Mouse (Mus musculus): ENCODE results near the gene Pde4d.
A peak's percentile ranks its signal among the peaks of the same experiment; 100 is the strongest.

Gene Pde4d

DNA sequence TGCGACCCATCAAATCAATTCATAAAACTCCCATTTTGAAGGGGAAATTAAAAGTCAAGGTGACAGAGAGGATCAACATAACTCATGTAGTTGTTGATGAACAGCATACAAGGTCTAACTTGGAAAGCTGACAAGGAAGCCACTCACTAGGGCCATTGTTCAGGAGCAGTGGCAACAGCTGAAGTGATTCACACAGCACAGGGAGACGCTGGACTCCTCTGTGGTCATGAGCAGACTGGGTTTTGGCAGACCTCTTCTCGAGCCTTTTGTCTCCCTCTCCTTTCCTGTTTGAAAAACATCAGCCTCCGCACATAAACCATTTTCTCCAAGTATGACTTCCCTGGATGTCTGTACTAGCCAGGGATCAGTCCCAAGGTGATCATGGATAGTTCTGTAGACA lies 1094.9 kb downstream of the Pde4d start:
- DNase-seq, result no peak

- peak; percentile 41 for DNase-seq
Observed at GRCm38 (mm10) chr13:109546337-109546736, 1096.6 kb downstream of the Pde4d start.

DNA sequence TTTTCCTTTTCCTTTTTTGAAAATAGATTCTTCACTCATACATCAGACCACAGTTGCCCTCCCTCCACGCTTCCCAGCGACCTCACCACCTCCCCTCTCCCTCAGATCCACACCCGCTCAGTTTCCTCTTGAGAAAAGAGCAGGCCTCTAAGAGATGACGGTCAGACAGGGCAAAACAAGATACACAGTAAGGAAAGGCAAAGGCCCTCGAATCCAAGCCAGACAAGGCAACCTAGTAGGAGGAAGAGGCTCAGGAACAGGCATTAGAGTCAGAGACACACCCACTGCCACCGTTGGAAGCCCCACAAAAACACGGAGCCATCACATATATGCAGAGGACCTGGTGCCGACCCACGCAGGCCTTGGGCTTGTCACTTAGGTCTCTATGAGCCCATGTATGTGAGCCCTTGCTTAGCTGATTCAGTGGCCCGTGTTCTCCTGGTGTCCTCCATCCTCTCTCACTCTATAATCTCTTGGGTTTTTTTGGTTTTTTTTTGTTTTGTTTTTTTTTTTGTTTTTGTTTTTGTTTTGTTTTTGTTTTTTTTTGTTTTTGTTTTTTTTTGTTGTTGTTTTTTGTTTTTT lies 1097.3 kb downstream of the Pde4d start:
- DNase-seq, result peak; percentile 42

DNA sequence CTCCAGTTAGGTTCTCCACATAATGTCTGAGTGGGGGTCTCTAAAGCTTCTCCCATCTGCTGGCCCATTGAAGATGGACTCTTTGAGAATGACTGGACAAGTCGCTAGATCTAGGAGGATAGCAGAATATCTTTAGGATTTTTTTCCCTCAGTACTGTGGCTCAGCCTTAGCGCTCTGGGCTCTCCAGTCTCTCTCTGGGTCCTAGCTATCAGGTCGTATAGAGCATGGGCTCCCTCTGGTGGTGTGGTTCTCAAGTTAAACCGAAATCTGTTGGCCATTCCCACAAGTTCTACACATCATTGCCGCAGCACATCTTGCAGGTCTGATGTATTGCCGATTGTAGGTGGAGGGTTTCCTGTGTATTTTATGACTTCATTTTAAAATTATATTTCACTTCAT lies 1098.0 kb downstream of the Pde4d start:
- peak; percentile 80 for DNase-seq

DNA sequence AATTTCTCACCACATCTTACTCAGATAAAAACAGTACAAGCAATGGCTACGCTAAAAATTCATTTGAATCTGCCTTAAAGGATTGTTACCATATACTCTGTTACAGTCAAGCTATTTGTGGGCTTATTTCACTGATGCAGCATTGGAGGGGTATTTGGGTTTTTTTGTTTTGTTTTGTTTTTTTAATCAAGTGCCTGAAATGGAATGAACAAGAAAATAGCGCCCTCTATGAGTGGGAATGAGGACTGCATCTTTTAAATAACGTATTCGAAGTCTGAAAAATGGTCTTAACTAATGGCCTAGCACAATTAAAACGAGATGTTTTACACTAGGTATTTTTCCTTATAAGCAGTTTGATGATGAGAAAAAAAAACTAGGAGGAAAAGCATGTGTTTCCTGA lies 1098.5 kb downstream of the Pde4d start:
- no peak for DNase-seq

DNA sequence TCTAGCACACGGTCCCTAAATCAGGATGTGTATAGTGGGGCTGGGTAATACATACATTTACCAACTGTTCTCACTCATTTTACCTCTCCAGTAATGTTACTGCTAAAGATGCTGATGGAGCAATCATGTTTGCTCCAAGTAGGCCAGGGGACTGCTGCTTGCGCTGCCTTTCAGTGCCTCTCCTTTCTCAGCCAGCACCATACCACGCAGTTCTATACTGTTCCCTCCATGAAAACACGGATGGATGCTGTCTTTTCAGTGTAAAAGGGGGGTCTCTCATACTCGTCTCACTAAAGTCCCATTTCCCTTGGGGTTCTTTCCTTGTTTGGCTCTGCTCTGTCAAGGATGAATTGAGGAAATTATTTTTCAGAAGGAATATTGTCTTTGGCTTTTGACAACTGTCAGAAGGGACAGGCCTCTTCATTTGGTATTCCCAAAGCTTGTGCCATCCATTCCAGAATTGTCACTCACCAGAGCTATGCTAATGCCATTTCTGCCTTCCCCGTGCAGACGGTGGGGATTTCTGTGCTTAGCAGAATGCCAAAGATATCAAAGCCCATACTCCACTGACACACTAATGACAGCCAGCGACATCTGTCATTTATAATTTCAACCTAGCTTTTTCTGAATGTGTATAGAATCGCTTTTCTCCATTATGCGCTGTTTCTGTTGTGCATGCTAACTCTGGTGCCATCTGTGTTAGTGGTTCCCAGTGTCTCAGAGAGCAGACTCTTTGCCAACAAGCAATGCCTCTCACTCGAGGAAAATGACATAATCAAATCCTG lies 1099.2 kb downstream of the Pde4d start:
- no peak for DNase-seq

- peak; percentile 79 for DNase-seq
Observed at GRCm38 (mm10) chr13:109551836-109552235, 1102.1 kb downstream of the Pde4d start.

- DNase-seq, result peak; percentile 76
Observed at GRCm38 (mm10) chr13:109555513-109555912, 1105.8 kb downstream of the Pde4d start.

GRCm38 (mm10) chr13:109556853-109557252 lies 1107.1 kb downstream of the Pde4d start:
- DNase-seq, result no peak

DNA sequence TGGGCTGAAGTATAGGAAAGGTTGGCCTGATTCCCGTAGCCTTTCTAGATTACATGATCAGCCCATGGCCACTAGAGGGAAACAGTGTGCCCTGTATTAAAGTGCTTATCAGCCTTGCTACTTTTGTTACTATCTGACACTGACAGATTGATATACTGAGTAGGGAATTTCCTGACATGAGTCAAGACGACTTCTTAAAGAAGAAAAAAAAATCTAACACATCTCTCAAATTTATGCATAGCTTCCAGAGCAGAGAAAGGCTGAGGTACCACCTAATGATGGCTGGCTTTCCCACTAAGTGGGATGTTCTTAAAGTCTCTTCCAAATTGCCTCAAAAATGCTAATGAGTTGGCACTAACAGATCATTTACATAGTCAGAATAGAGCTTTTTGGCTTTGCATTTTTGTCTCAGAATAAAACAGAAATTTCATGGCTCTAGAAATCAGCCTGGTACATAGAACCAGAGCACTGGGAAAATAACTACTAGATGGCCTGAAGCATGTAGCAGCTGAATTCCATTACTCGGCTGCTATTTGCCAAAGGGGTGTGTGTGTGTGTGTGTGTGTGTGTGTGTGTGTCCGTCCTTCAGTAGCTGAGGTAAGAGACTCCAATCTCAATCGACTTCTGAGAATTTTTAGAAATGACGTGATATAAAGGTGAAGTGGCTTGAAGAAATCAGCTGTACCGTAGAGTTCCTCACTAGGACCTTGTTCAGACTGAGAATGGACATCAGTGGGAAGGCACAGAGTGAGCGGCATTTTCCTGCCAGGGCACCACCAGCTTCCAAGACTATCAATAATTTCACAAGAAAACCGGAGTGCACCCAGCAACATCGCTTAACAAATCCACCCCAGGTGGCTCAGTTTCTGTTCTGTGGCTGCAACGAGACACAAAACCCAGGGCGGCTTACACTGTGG lies 1108.9 kb downstream of the Pde4d start:
- no peak for DNase-seq

DNA sequence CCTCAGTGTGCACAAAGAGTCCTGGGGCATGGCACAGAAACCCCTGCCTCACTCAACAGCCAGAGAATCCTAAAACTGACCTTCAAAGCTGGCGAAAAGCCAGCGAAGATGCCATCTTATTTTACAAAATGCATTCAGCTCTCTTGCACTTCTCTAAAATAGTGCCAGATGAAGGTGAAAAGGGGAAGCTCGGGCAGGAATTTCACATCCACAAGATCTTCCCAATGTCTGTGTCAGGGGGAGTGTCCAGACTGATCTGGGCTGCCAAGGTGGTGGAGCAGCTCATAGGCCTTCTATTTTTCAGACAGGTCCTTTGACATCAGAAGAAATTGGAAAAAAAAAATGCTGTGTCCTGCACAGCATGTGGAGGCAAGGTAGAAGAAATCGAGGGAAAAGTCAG lies 1110.5 kb downstream of the Pde4d start:
- no peak for DNase-seq

GRCm38 (mm10) chr13:109568638-109569468 lies 1119.1 kb downstream of the Pde4d start:
- DNase-seq, result no peak

DNA sequence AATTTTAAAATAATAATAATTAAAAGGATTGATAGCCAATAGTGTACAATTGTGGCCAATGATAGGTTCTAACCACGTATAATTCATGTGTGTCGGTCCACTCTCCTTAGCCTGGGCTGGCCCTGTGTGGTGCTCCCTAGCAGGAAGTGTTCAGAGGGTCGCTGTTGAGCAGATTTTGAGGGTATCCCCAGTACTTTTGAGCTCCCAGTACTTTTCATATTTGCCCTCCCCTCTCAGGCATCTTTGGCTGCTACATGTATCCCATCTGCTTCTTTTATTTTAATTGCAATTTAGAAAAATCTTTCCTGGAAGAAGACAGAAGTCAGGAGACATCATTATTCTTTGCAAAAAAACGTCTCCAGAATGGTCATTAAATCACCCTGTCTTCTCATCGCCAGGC lies 1119.7 kb downstream of the Pde4d start:
- no peak for DNase-seq

GRCm38 (mm10) chr13:109576725-109577124 lies 1127.0 kb downstream of the Pde4d start:
- no peak for DNase-seq

GRCm38 (mm10) chr13:109577454-109577853 lies 1127.7 kb downstream of the Pde4d start:
- peak; percentile 45 for DNase-seq

DNA sequence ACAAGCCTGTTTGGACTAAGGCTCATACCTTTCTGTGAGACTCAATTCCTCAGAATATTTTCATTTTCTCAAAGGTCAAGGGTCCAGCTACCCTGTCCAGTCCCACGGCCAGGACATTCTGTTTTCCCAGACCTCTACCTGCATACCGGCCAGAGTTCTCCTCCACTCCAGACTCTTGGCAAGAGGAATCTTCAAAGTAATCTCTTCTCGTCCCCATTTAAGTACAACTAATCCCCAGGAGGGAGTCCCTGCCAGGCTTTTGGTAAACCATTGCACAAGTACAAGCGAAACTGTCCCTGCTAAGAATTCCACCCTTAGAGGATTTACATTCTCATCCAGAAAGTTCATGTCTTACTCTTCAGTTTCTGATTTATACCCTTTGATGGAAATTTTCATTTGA lies 1128.2 kb downstream of the Pde4d start:
- DNase-seq, result peak; percentile 78

DNA sequence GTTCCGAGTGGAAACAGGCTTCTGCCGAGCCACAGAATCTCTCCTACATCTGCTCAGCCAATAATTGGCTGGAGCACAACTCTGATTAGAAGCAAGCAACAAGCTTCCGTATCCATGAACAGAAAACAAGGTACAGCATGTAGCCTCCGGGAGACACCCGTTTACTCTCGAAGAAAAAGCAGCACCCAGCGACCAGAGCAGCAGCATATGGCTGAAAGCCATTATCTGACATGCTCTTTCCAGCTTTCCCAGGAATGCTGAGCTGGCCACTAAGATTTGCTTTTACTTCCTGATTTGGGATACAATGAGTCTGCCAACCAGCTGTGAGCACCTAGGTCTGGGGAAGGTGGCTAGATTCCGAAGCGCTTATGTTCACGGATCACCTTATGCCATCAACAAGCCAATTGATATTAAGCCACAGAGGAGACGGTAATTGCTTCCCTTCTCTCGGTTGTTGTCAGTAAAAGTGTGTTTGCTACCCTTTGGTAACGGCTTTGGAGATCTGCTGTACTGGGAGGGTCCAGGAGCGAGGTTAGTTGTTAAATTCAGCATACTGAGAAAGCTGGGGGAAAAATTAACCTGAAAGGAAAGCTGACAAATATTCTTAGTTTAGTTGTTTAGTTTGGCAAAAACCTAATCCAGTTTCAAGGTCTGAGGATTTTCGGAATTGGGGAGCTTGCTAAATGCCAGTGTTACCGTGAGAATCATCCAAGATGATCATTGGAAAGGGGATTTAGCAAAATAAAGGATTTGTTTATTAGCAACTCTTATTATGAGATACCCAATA lies 1131.7 kb downstream of the Pde4d start:
- DNase-seq, result peak; percentile 59

GRCm38 (mm10) chr13:109590048-109590447 lies 1140.3 kb downstream of the Pde4d start:
- DNase-seq, result no peak

DNA sequence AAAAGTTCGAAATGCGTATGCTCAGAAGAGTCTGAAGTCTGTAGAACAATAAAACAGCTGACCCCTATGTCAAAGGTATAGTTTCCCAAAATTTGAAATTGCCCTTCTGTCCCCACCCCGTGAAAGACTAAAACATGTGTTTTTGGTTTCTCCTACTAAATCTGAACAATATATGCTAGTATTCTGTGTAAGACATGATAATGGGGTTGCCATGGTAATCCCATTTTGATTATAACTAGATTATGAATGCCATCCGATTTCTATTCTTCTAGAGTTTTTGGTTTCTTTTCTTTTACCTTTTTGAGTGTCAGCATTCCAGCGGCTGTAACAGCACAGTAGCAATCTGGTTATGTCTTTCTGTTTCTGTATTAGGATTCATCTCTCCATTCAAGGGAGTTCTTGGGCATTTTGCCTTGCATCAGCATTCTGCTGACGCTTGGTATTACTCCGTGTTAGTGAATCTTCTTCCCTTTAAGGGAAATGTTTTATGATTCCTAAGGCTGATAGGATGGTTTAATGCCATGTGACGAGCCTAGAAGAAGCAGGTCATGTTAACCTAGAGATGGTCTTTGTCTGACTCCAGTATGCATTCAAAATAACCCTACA lies 1142.5 kb downstream of the Pde4d start:
- DNase-seq, result no peak

DNA sequence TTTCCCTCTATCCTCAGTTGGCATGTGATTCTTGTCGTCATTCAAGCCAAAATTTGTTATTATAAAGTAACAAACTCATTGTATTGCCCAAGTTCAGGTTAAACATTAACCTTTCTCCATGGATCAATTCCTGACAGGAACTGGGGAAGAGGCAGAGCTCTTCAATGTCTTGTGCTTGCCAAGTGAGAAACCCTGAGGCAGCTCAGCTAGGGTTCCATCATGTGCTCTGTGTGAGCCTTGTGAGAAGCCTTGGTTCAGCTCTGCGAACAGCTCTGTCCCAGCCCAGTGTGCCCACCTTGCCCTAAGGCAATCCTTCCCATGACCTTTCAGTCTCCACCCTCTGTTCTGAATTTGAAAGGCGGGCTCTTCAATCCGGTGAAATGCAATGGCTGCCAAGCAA lies 1150.0 kb downstream of the Pde4d start:
- DNase-seq, result peak; percentile 55

DNA sequence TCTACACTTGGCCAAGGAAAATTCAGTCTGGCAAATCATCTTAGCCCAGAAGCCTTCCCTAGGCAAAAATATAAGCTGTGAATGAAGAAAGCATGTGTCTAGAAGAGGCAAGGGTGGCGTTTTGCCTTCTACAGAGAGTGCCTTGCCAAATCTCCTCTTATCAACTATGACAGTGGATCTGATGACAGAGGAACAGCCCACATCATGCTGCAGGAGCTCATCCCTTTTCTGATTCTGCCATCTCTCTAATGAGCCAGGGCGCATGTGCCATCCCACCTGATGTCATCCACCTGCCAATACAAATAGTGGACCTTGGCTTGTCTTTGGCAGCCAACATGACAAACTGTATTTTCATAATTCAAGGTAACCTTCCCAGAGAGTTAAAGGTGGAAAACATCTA lies 1154.3 kb downstream of the Pde4d start:
- no peak for DNase-seq
